Mouse (Mus musculus) left cerebral cortex, adult 9 months (tissue): ENCODE data around the gene Pdzd7.
"Not testable (repeated sequence)": the region's sequence is repeated elsewhere in the genome, so short reads cannot be mapped to it uniquely, and the experiment has no call there.

Source experiments
- DNase-seq, 2 experiments: peaks; one replicate each; pipeline ENCODE4 v3.0.0; 2022; ENCODE audit warnings: low spot score in 2 of 2

The Pdzd7 gene

DNA sequence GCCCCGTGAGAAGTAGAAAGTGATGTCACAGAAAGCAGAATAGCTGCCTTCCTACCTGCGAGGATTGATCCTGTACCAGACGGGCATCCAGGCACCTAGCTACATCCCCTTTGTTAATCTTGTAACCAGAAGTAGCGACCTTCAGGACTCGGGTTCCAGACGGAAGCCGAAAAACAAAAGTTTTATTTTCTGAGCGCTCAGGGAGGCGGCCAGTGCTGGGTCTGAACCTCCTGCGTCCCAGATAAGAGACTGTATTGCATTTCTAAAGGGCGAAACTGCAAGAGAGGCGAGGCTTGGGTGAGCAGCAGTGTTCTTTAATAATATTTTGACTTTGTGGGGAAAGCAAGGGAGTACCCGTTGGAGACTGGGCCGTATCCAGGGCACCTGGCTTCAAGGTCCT is 13.3 kb upstream of the Pdzd7 start:
- DNase-seq, result no peak

DNA sequence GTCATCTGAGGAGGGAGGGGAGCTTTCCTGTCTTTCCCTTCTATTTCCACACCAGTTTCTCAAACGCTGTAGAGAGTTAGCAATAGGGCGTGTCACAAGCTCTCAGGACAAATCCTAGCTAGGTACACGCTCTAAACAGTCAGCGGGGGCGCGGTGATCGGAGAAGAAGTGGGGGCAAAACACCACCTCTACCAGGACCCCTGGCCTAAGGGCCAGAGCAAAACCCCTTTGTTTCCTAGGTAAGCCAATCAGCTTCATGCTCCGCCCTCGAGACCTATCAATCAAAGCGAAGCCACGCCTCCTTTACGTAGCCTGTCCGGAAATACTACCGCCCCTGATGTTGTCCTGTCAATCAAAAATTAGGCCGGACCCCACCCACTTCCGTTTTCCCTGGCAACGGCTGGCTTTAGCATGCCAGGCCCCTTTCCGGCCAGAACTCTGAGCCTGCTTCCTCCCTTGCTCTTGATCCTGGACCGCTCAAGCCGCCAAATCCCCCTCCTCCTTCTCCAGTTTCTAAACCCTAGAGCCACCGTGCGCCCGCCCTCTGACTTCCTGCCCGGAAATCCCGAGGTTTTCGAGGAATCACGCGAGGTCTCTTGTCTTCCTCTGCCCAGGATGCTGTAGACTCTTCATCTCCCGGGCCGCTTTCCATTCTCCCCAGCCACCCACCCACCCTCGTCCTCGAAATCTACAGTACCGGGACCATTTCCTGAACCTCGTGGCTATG is 12.8 kb upstream of the Pdzd7 start:
- DNase-seq, result peak; percentile 84 to 94

DNA sequence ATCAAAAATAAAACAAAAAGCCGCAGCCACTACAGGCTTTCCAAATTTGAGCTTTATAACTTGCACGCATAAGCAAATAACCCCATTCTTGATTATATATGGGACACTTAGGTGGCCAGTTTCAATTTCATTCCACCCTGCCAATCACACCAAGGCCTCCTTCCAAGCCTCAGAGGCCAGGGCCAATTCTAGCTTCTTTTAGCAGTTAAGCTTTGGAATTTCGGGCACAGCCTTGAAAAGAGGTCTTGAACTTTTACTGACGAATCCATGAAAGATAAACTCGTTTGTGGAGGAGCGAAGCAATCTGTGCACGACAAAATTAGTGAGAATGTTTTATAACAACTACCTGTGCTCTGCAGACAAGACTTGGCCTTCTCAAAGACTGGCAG is 12.2 kb upstream of the Pdzd7 start:
- DNase-seq, result no peak

DNA sequence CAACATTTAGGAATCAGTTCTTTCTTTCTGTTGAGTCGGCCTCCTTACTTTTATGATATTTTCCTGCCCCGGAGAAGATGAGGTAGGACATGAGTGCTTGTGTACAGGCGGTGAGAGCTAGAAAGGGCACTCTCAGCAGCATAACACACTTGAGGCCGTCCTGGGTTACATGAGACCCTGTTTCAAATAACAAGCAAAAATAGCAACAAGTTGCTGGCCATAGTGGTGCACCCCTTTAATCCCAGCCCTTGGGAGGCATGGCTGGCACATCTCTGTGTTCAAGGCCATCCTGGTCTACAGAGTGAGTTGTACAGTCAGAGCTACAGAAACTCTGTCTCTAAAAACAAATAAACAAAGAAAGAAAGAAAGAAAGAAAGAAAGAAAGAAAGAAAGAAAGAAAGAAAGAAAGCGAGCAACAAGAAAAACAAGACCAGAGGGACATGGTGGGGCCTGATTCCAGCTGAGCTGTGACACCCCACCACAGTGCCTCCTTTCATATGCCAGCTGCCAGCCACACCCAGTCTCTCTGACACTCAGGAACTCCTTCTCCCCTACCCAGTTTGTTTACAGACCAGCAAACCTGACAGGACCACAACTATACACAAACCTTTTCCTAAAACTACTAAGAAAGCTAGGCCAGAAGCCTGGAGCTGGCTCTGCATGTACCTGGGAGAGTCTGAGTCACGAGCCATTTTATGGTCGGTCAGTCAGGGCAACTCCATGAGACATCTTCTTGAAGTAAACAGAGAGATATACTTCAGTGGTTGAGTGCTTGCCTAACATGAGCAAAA is 11.6 kb upstream of the Pdzd7 start:
- DNase-seq, result no peak

DNA sequence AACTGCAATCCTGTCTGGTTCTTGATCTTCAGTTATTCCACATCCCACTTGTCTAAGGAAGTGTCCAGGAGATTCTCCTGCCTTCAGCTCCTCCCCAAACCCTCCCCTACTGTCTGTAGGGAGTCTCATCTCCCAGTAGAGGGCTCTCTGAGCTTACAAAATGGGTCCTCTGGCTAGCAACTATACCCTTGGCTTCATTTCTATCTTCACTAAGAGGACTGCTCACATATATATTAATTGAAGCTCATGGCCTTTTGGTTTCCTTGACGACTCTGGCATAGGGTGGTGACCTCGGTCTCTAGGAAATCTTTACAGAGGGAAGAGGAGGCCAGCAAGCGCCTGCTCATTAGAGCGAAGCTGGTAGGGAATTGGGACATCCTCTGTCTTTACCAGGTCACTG is 10.8 kb upstream of the Pdzd7 start:
- DNase-seq, result peak in 1 of 2 experiments; percentile 67

GRCm38 (mm10) chr19:45054892-45055690 is 9.6 kb upstream of the Pdzd7 start:
- DNase-seq, result no peak

DNA sequence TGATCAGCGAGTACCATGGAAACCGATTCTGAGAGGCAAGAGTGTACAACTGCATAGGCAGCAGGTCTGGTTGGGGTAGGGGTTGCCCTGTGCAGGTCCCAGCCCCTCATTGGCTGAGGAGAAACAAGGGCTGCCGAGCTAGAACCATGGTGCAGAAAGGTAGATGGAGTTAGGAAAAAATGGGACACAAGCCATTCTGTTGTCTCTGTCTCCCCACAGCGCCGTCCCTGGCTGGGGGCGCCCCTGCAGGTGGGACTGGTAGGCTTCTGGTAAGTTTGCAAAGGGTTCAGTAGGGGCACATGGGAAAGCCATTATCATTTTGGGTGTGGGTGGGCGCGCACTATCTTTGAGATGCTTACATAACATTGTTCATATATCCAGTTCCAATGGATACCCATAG is 7.9 kb upstream of the Pdzd7 start:
- DNase-seq, result no peak

GRCm38 (mm10) chr19:45049523-45049922 is 4.0 kb upstream of the Pdzd7 start:
- no peak for DNase-seq

DNA sequence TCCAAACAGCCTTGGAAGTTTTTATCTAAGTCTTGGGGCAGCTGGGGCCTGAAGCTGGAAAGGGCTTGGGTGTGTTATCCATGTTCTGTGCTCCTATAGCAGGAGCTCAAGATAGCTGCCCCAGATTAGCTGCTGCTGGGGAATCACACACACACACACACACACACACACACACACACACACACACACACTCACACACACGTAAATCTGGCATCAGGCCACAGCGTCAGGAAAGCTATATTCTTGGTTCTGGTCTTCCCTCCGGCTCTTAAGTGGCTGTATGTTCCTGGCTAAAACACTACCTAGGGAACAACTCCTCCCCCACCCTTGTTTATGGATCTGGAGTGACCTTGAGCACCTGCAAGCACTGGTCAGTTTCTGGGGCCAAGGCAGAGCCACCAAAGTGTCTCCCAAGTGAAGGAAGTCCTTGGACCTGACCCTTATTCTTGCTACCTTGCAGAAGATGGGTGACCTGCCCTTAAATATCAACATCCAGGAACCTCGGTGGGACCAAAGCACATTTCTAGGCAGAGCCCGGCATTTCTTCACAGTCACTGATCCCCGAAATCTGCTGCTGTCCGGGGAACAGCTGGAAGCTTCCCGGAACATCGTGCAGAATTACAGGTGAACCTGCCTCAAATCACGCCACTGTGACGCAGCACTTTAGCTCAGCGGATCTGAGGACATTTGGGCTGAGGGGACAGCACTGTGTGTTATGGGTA is 3.3 kb upstream of the Pdzd7 start:
- no peak for DNase-seq

- DNase-seq, result peak; percentile 87 to 92
Observed at GRCm38 (mm10) chr19:45047935-45048643, 2.6 kb upstream of the Pdzd7 start.

DNA sequence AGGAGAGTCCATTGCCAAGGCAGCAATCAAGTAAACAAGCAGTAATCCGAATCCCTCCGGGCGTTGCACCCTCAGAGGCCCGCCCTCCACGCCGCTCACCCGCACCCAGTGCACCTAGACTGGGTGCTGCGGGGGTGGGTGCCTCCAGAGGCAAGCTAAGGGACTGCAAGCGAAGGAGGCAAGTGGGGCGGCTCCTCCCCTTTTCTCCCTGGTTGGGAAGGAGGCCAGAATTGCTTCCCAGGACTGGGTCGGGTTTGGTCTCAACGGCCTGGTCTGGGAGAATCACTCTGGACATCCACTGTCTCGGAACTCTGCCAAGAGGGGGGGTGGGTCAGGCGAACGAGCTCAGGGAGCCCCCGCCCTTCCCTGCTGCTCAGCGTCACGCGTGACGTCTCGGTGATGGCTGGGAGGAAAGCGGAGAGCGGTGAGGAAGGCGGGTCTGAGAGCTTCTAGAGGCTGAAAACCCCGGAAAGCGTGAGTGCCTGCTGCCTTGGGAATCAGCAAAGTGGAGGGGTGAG is 2.0 kb upstream of the Pdzd7 start, which contains the start of gene Sfxn3:
TSS of gene Sfxn3 (plus strand) at position 87 of the 518 bp plus-strand sequence.
- peak; percentile 76 to 91 for DNase-seq

DNA sequence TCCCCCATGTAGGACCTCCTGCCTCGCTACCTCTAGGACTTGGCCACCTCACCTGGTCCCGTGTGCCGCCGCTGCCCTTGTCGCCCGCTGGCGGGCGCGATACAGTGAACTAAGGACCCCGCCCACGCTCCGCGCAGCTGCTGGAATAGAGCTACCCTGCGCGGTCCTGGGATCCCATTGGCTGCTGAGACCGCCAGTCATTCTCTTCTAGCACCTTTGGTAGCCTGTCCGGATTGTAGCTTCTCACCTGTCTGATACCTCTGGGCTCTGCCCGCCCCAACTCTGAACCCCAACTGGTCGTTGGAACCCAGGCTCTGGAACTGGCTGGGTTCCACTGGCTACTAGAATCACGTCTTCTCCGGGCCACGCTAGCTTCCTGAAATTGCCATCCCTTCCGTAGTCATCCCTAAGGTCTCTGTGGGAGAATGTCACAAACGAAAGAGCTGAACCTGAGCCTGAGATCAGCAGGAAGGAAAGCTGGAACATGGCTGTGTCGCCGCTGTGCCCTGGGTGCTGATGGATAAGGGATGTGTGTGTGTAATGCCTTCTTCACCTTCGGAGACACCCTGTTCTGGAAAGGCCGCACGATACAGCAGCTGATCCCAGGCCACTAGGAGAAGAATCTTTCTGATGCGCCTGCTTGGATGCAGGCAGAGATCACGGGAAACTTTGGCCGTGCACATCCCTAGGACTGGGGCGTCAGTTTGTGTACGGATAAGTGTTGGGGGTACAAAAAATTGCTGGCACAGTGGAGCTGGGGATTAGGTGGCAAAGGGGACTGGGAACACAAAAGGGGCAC is 1.2 kb upstream of the Pdzd7 start:
- DNase-seq, result peak; percentile 84 to 89

GRCm38 (mm10) chr19:45045236-45045635 is 281 bp downstream of the Pdzd7 start:
- no peak for DNase-seq

DNA sequence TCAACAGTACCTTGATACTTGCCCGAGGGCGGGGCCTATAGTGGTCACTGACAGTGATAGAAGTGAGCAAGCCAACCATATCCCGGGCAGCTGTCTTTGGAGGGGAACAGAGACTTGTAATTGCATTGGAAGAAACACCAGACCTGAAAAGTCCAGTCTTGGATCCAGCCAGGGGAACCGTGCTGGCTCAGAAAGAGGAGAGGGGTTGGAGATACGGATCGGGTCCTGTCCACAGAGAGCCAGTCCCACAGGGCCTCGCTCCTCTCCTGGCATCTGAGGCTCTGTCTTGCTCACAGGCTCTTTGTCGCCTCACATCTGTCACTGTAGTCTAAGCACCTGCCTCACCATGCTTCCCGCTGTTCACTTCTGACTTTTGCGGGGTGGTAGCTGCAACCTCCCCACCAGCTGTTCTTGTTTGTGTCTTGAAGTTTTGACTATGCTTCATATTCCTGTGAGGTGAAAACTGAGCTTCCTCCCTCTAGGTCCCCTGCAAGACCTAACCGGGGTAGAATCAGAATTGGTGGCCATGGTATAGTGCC is 1.1 kb downstream of the Pdzd7 start:
- DNase-seq, result no peak

GRCm38 (mm10) chr19:45040214-45040613 is 5.3 kb downstream of the Pdzd7 start:
- DNase-seq, result no peak

- not testable (repeated sequence) for DNase-seq
Observed at GRCm38 (mm10) chr19:45038198-45038597, 7.3 kb downstream of the Pdzd7 start.

DNA sequence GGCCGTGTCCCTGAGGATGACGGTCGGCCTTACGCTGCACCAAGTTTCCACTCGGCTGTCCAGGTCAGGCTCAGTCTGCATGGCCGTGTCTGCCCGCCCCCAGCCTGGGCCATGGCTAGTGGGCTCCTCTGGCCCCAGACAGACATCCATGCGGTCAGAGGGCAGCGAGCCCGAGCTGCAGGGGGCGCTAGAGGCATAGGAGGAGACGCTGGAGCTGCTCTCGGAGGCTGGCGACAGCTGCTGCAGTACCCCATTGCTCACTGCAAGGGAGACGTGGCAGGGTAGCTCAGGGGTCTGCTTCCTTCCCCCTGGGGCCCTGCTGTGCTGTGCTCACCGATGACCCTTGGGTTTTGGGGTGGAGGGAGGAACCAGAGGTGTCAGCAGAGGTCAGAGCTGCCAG is 8.7 kb downstream of the Pdzd7 start:
- no peak for DNase-seq

DNA sequence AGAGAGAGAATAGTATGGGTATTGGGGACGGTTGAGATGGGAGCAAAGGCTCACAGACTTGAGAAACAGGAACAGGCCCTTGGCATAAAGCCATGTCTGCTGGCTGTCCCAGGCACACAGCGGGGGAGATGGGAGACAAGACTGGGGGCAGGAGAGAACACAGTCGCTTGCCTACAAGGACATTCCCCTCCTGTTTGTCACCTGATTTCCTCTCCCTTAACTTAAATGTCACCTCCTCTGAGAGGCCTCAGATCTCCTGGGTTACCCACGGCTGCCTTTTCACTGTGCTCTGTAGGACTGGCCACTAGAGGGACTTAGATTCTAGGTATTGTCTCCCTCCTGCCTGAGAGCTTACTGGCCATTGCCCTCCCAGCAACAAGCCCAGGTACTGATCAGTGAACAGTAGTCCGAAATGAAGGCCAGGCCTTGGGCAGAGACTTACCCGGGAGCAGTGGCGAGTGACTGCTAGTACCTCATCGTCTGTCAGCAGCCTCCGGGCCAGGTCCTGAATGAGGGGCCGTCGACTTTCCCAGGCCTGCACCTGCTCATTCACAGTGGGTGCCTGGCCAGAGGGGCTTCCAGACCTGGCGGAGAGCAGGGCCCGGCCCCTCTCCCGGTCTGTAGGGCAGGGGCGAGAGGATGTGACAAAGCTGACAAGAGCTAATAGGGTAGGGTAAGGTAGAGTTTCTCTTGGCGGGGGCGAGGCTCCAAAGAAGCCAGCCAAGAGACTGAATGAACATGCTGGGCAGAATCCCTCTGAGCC is 12.8 kb downstream of the Pdzd7 start:
- DNase-seq, result no peak

GRCm38 (mm10) chr19:45031780-45032179 is 13.7 kb downstream of the Pdzd7 start:
- DNase-seq, result peak in 1 of 2 experiments; percentile 82
